Mouse (Mus musculus): ENCODE measurements around the gene Plcb1.
A peak's percentile ranks its signal among the peaks of the same experiment; 100 is the strongest.

Plcb1 gene

GRCm38 (mm10) chr2:134785970-134786855 lies at the start of gene Plcb1:
Gene Plcb1 (plus strand): TSS chr2:134786067.
- peak; percentile 84 to 88 for DNase-seq

DNA sequence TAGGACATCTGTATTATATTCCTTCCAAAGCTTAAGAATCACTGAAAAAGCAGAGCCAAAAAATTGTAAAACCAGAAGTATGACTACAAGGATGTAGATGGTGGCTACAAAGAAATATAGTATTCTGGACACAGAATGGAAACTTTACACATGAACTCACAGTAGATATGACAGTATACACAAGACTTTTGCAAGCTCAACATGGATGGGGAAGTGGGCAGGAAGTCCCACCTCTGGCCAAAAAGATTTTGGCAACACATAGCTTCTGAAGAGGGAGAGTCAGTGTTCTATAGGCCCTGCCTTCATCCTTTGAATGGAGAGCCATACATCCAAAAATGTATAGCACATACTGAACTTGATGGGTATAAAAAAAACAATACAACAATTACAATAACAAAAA lies 30.3 kb upstream of the Plcb1 start:
- no peak for DNase-seq

- no peak for DNase-seq
These were observed 29.8 kb upstream of the Plcb1 start for GRCm38 (mm10) chr2:134756086-134756485.

- no peak for DNase-seq
These were observed 24.8 kb upstream of the Plcb1 start for GRCm38 (mm10) chr2:134761029-134761428.

DNA sequence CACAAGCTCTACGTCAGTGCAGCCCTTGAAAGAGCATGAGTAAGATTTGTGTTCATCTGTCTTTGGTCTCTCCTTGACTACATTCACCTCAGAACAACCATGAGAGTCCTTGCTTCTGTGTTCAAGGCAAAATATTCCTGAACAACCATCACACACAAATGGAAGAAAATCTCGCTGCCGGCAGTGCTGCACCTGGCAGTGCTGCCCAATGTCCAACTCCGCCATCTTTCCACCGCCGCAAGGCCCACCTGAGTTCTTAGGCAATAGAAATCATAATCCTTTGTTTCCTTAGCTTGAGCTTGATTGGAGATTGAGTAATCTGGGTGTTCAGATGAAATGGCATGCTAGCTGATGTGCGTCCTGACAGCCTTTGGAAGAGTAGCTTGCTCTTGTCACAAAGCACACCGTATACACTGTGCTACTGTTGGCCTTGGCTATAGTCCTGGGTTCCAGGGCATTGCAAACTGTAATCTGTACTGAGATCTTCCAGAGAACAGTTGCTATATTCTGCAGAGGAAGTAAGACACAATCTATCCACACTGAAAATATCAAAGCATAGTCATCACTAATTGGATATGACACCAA lies 22.4 kb upstream of the Plcb1 start:
- DNase-seq = no peak

- no peak for DNase-seq
These were observed 21.4 kb upstream of the Plcb1 start for GRCm38 (mm10) chr2:134764506-134764905.

DNA sequence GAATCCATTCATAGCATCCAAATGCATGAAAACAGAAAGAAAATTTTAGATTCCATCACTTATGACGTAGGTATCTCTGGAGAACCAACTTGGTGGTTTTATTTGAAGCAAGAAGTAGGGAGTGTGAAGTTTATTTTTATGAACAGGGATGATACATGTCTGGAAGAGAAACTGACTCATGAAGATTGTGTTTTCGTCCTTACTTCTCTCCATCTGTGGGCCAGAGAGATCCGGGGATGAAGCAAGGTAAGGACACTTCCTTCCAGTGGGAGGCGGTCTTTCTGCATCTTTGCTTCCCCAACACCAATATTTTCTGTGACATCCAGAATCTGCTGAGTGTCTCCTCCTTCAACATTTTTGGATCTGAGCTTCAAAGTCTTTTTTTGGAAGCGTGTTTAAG lies 6.0 kb upstream of the Plcb1 start:
- DNase-seq = no peak

DNA sequence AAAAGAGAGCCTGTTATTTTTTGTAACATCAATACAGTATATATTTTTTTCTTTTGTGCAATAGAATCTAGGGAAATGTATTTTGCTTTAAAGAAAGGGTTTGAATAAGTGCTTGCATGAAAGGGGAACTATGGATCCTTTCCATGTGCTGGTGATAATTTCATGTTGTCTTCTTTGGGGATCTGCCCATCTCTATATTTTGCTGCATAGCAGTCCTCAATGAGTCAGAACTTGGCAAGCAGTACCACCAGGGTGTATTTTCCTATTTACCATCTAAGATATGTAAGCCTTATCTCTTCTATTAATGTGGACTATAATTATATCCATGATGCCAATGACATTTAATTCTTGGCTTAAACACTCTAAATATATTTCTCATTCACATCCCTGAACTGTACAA lies 5.6 kb upstream of the Plcb1 start:
- DNase-seq = no peak

DNA sequence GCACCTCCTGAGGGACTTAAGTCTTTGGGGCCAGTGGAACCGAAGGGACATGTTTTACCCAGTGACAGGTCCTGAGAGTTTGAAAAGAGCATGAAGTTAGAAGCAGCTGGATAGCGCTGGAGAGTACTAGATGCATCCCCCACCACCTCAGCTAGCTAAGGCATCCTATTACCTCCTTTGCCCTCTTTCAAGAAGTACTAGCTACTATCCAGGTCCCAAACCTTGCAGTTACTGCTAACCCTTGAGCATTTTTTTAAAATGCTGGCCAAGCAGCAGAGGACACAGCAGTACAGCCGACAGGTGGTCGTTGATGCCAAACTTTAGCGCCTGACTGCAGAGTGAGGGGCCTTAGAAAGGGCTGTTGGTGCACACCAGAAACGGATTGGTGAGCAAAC lies 986 bp downstream of the Plcb1 start:
- DNase-seq = no peak

DNA sequence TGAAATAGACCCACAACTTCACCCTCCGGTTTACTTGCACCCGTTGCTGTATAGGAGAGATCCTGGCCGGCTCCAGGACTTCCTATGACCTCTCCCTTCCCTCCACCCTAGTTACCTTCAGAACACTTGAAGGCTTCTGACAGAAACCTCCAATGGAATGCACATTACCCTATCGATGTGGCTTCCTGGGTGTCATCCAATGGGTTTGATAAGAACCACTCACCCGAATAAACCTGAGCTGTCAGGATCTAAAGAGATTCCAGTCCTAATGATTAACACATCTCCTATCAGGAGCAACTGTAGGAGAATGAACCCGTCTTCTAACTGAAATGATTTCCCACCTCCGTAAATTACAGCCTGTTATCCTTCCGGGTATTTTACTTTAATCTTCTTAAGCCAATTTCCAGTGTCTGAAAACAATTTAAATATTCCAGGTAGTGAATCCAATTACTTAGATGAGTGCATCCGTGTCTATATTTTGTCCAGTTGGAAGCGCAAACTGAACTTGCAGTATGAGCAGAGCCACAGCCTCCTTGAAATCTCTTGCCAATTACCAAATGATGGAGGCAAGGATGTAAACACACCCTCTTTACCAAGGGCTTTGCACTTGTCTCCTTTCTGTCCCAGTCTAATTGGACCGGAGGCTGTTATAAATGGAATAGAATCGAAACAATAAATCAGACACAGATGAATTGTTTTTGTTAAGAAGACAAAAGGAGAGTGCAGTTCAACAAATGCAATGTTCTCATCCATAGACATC lies 1.6 kb downstream of the Plcb1 start:
- DNase-seq = no peak

DNA sequence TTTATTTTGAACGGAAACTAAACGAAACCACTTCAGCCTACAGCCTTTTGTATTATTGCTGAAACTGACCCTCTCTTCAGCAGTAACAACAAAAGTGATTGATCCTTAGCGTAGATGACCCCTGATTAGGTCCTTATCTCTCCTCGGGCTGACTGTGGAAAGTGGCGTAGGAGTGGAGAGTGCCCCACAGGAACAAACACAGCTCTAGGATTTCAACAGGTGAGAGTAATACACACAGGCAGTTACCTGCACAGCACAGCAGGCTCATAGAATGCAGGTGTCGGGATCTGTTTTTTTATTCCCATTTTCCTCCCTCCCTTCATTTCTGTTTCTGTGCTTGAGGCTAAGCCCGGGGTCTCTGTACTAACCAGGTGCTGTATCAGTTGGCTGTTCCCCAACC lies 7.1 kb downstream of the Plcb1 start:
- no peak for DNase-seq

DNA sequence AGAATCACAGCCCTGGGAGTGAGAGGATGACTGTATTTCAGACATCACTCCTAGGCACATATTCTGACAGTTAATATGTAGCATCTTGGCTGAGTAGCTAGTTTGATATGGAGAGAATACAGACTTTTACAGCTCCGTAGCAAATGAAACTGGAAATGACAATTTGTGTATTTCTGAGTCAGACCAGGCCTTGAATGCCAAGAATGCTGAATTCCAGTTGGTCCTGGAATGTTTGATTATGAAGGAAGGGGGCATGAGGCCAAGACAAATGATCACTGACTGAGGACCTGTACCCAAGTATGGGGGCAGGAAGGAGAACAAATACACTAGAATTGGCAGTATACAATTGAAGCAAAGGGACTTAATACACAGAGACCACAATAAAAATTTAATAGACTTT lies 14.4 kb downstream of the Plcb1 start:
- DNase-seq = no peak

DNA sequence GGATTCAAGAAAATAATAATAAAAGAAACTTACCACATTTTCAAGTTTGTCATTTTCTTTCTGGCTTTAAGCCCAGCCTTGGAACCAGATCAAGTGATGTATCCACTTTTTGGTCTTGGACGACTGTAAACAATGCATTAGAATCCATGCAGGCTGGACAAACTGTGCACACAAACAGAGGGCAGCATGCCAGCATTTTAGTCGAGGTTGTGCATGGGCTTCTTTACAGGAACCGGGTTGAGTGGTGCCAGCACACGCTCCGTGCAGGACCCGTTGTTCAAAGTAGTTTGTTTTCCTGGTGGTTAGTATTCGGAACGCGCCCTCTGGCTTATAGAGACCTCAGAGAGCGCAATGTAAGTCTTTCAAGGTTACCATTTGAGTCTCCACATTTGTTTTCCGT lies 30.5 kb downstream of the Plcb1 start:
- peak; percentile 8 to 43 for DNase-seq

GRCm38 (mm10) chr2:134817058-134817840 lies 31.4 kb downstream of the Plcb1 start:
- no peak for DNase-seq

GRCm38 (mm10) chr2:134821176-134821575 lies 35.3 kb downstream of the Plcb1 start:
- no peak for DNase-seq

DNA sequence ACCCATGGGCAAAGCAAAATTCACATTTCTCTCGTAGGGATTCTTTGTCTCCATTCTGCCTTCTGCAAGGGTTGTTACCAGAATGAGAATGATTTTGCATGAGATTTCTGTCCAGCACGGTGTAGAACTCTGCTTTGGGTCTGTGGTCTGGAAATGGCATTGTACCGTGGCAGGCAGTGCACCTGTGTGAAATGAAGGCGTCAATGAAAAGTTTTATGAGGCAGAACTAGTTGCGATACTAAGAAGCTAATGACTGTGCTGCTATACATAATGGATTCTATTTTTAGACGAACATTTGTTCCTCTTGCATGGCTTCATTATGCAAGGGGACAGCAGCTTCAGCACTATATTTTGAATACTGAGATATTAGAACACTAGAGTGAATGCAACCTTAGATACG lies 39.8 kb downstream of the Plcb1 start:
- DNase-seq = no peak

- no peak for DNase-seq
These were observed 40.5 kb downstream of the Plcb1 start for GRCm38 (mm10) chr2:134826111-134827005.

DNA sequence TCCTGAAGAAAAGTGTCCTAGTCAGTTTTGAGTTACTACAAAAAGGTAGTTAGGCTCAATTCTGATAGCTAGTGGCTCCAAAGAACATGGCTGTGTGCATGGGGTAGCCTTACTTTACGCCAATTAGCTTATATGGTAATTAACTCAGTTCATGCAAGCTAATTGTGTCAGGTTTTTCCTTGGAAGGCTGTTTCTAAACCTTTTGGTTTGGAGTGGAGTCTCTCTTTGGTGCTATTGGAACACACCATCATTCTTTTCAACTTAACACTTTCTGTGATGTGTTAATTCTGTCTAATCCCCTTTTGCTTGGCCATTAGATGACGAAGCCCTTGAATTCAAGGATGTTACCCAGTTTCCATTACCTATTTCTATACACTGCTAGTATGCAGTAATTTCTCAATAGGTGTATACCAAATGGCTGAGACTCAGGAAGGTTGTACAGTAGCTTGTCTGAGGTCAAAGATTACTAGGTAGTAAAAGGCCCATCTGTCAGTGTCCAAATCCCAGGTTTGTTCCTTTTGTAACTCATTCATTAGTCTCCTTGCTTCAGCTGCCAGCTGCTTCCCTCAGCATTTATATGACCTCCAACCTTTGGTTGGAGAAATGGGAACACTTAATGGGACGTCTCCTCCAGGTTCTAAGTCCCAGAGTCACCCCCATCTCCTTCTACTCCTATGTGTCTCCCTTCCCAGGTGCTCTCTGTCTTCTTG lies 42.1 kb downstream of the Plcb1 start:
- DNase-seq = no peak

DNA sequence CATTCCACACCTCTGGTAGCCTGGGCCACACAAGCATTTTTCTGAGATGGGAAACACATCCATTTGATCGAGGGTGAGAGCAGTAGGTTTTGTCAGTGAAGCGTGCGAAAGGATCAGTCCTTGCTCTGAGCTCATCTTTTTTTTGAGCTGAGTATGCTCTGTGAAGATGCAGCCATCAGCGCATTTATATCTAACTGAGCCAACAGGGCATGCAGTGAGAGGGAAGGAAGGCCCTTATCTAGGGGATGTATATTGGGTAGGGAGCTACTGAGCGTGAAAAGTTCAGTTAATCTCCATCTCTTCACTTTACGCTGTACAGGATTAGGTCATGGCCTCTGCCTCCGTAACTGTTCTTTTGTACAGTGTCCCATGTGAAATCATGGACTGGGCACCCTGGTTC lies 46.0 kb downstream of the Plcb1 start:
- no peak for DNase-seq

DNA sequence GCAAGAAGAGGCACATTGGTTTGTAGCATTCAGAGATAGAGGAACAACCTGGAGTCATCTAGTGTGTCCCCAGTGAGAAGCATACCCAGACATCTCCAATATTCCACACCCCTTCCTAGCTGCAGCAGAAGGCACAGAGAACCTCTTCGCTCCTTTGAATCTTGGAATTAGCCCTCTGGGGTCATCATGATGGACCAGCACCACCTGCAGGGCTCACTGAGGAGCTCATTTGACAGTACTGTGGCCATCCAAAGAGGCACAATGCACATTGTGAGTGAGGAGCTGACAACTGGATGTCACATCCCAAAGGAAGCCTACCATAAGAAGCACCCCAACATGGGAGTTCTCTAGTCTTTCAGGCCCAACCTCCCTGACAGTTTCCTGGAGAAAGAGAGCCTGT lies 50.2 kb downstream of the Plcb1 start:
- no peak for DNase-seq

GRCm38 (mm10) chr2:134838185-134838584 lies 52.3 kb downstream of the Plcb1 start:
- DNase-seq = no peak
